Mouse (Mus musculus) lung, adult 2 months (tissue): ENCODE data around the gene Htra3. TPM values are rescaled to one million over a fixed set of nuclear protein-coding genes. Genes with fewer than 3 reads are reported as not detected.

Source experiments
- DNase-seq: peaks from one replicate; pipeline ENCODE4 v3.0.0; 2022
- H3K4me1 ChIP-seq: fragments of 200-500 bp; 2 replicates; pipeline ENCODE4 v1.6.1; 2011; ENCODE audit warnings: low read length; ENCODE audit not compliant: control insufficient read depth, insufficient read depth
- H3K4me3 ChIP-seq: fragments of 200-500 bp; replicated peaks from 2 replicates; pipeline ENCODE3; 2011; ENCODE audit warnings: low read depth, mild to moderate bottlenecking, control low read depth, low read length; ENCODE audit errors: extremely low read depth
- CTCF ChIP-seq: fragments of 200-500 bp; IDR thresholded peaks from 2 replicates; pipeline ENCODE4 v1.5.1; 2011; ENCODE audit warnings: mild to moderate bottlenecking, low read length, control low read depth; ENCODE audit not compliant: insufficient read depth
- POLR2A ChIP-seq: fragments of 200-500 bp; IDR thresholded peaks from 2 replicates; pipeline ENCODE4 v1.6.1; 2011; ENCODE audit warnings: low read depth, mild to moderate bottlenecking, control low read depth, low read length, borderline replicate concordance; ENCODE audit errors: extremely low read depth
- whole genome bisulfite sequencing: fragments of 180-500 bp; shearing (Covaris S2); methylation state at CpG from one replicate; pipeline ENCODE4 v1.1.7; 2018; 5-methylcytosine and 5-hydroxymethylcytosine counted together
- polyA plus RNA-seq: library from polyadenylated mRNA; depleted of rRNA; stranded (reverse); fragments of >200 nt; gene quantifications from 2 replicates; pipeline ENCODE4 v1.2.3, GENCODE M21; 2012; rRNA removed

Htra3 gene
- polyA plus RNA-seq, 1 experiment: 59.4 TPM

GRCm38 (mm10) chr5:35609381-35609780 lies 70.2 kb downstream of the Htra3 start:
- DNase-seq: no peak
- TF ChIP-seq POLR2A (no peak), CTCF (no peak)
- 38% methylated on average over 12 of the region's 12 CpGs for WGBS

GRCm38 (mm10) chr5:35608559-35608958 lies 71.0 kb downstream of the Htra3 start:
- TF ChIP-seq CTCF: no peak
- no peak for TF ChIP-seq POLR2A
- no peak for DNase-seq
- Histone ChIP-seq H3K4me1 (no peaks in the 10 kb centered on the region), H3K4me3 (no peak overlapping the region)
- WGBS: 76% methylated on average over 5 of the region's 5 CpGs

More at GRCm38 (mm10) chr5:35609381-35609780, 70.2 kb downstream of the Htra3 start:
- H3K4me1 ChIP-seq: no peaks in the 10 kb centered on the region
- H3K4me3 ChIP-seq: no peak overlapping the region

GRCm38 (mm10) chr5:35607784-35608183 lies 71.8 kb downstream of the Htra3 start:
- H3K4me3 ChIP-seq: no peak overlapping the region
- DNase-seq: no peak
- no peaks in the 10 kb centered on the region for H3K4me1 ChIP-seq
- WGBS: 57% methylated on average over 7 of the region's 7 CpGs
- TF ChIP-seq POLR2A (no peak), CTCF (no peak)

GRCm38 (mm10) chr5:35606800-35607199 lies 72.8 kb downstream of the Htra3 start:
- DNase-seq: no peak
- Histone ChIP-seq H3K4me1 (no peaks in the 10 kb centered on the region), H3K4me3 (no peak overlapping the region)
- WGBS: 95% methylated on average over 7 of the region's 7 CpGs
- TF ChIP-seq POLR2A (no peak), CTCF (no peak)

- no peaks in the 10 kb centered on the region for H3K4me1 ChIP-seq
- TF ChIP-seq POLR2A (no peak), CTCF (no peak)
- WGBS: 82% methylated on average over 7 of the region's 7 CpGs
These were observed 74.2 kb downstream of the Htra3 start for GRCm38 (mm10) chr5:35605355-35605754.

More at GRCm38 (mm10) chr5:35605355-35605754, 74.2 kb downstream of the Htra3 start:
- no peak overlapping the region for H3K4me3 ChIP-seq
- DNase-seq: no peak

Other genes starting within 250 kb of the Htra3 start
- 6.0 and 9.2 TPM in 2 replicates for gene Cpz, start 154.1 kb downstream of the Htra3 start, polyA plus RNA-seq
- 4.2 and 4.5 TPM in 2 replicates for gene Trmt44, start 104.7 kb downstream of the Htra3 start, polyA plus RNA-seq
- gene Acox3, start 96.7 kb downstream of the Htra3 start, polyA plus RNA-seq: 42.8 and 53.8 TPM in 2 replicates
- 38.3 and 39.4 TPM in 2 replicates for gene Sh3tc1, start 60.2 kb upstream of the Htra3 start, polyA plus RNA-seq
- gene Ablim2, start 78.1 kb upstream of the Htra3 start, polyA plus RNA-seq: 12.9 and 16.9 TPM in 2 replicates
- gene Afap1, start 213.5 kb upstream of the Htra3 start, polyA plus RNA-seq: 13.7 and 19.7 TPM in 2 replicates